Mouse (Mus musculus): ENCODE results near the gene Cap1.
"Not testable (repeated sequence)": the region's sequence is repeated elsewhere in the genome, so short reads cannot be mapped to it uniquely, and the experiment has no call there.

Gene Cap1

GRCm38 (mm10) chr4:122836403-122836775, 49.5 kb downstream of the Cap1 start:
- no peak for DNase-seq

- DNase-seq = peak; percentile 90 to 91
These were observed 50.1 kb downstream of the Cap1 start, which contains the start of gene Ppt1 for GRCm38 (mm10) chr4:122835530-122836402. Gene Ppt1 (plus strand): TSS chr4:122836242.

- no peak for DNase-seq
These were observed 54.0 kb downstream of the Cap1 start for GRCm38 (mm10) chr4:122831888-122832287.

- DNase-seq = no peak
These were observed 56.5 kb downstream of the Cap1 start for GRCm38 (mm10) chr4:122829339-122829738.

- peak in 1 of 2 experiments; percentile 32 for DNase-seq
These were observed 58.2 kb downstream of the Cap1 start for GRCm38 (mm10) chr4:122827651-122828050.

- DNase-seq = not testable (repeated sequence)
These were observed 64.9 kb downstream of the Cap1 start for GRCm38 (mm10) chr4:122820941-122821340.

GRCm38 (mm10) chr4:122816202-122816601, 69.7 kb downstream of the Cap1 start:
- DNase-seq = no peak

- no peak for DNase-seq
These were observed 74.0 kb downstream of the Cap1 start for GRCm38 (mm10) chr4:122811824-122812223.

- no peak for DNase-seq
These were observed 74.7 kb downstream of the Cap1 start for GRCm38 (mm10) chr4:122811180-122811579.
